Mouse (Mus musculus) activated CD4-positive, CD25-positive, alpha-beta regulatory T cell, adult 4 months (primary cell): ENCODE data around the gene Rec114. TPM values are rescaled to one million over a fixed set of nuclear protein-coding genes. Genes with fewer than 3 reads are reported as not detected.

ENCODE experiments used
- ATAC-seq: one replicate; pipeline ENCODE4 v1.8.0; 2017
- polyA plus RNA-seq, 2 experiments: library from polyadenylated mRNA; unstranded; fragments of 100-300 nt; shearing (Covaris generic); gene quantifications; one replicate each; pipeline ENCODE4 v1.2.1; 2017

Rec114 gene
- not detected for polyA plus RNA-seq

GRCm38 (mm10) chr9:58743702-58744248 lies at the start of gene Rec114:
Gene Rec114, minus strand, starts transcription at chr9:58743964.
- no peak for ATAC-seq

- ATAC-seq = no peak
These were observed 45.7 kb upstream of the Rec114 start for GRCm38 (mm10) chr9:58789476-58789875.

GRCm38 (mm10) chr9:58775363-58775762 lies 31.6 kb upstream of the Rec114 start:
- ATAC-seq = no peak

GRCm38 (mm10) chr9:58774761-58775160 lies 31.0 kb upstream of the Rec114 start:
- no peak for ATAC-seq

- no peak for ATAC-seq
These were observed 26.2 kb upstream of the Rec114 start for GRCm38 (mm10) chr9:58769943-58770342.

GRCm38 (mm10) chr9:58766959-58767955 lies 23.5 kb upstream of the Rec114 start:
- no peak for ATAC-seq

GRCm38 (mm10) chr9:58764354-58764753 lies 20.6 kb upstream of the Rec114 start:
- no peak for ATAC-seq

- no peak for ATAC-seq
These were observed 19.4 kb upstream of the Rec114 start for GRCm38 (mm10) chr9:58763114-58763513.

- no peak for ATAC-seq
These were observed 18.3 kb upstream of the Rec114 start for GRCm38 (mm10) chr9:58762086-58762485.

GRCm38 (mm10) chr9:58758754-58759153 lies 15.0 kb upstream of the Rec114 start:
- ATAC-seq = no peak

- ATAC-seq = no peak
These were observed 12.8 kb upstream of the Rec114 start for GRCm38 (mm10) chr9:58756371-58757132.

GRCm38 (mm10) chr9:58753606-58754005 lies 9.8 kb upstream of the Rec114 start:
- no peak for ATAC-seq

GRCm38 (mm10) chr9:58748142-58748541 lies 4.4 kb upstream of the Rec114 start:
- ATAC-seq = no peak

- ATAC-seq = no peak
These were observed 3.6 kb upstream of the Rec114 start for GRCm38 (mm10) chr9:58747328-58747755.

GRCm38 (mm10) chr9:58742692-58743091 lies 1.1 kb downstream of the Rec114 start:
- ATAC-seq = no peak

GRCm38 (mm10) chr9:58741369-58741768 lies 2.4 kb downstream of the Rec114 start:
- ATAC-seq = no peak

- ATAC-seq = no peak
These were observed 4.0 kb downstream of the Rec114 start for GRCm38 (mm10) chr9:58739791-58740190.

GRCm38 (mm10) chr9:58723165-58723564 lies 20.6 kb downstream of the Rec114 start:
- no peak for ATAC-seq

- no peak for ATAC-seq
These were observed 21.6 kb downstream of the Rec114 start for GRCm38 (mm10) chr9:58722151-58722550.

- no peak for ATAC-seq
These were observed 22.7 kb downstream of the Rec114 start for GRCm38 (mm10) chr9:58721021-58721420.

GRCm38 (mm10) chr9:58720167-58720566 lies 23.6 kb downstream of the Rec114 start:
- ATAC-seq = no peak

- ATAC-seq = no peak
These were observed 24.3 kb downstream of the Rec114 start for GRCm38 (mm10) chr9:58719471-58719870.

- no peak for ATAC-seq
These were observed 24.8 kb downstream of the Rec114 start for GRCm38 (mm10) chr9:58718964-58719363.
